Mouse (Mus musculus): ENCODE results near the gene Pdik1l. TPM values are rescaled to one million over a fixed set of nuclear protein-coding genes. Genes with fewer than 3 reads are reported as not detected.
"Not testable (repeated sequence)": the region's sequence is repeated elsewhere in the genome, so short reads cannot be mapped to it uniquely, and the experiment has no call there.

The Pdik1l gene
- total and polyA plus RNA-seq, 2 experiments from 2014 or later: 9.4 to 31.0 TPM

DNA sequence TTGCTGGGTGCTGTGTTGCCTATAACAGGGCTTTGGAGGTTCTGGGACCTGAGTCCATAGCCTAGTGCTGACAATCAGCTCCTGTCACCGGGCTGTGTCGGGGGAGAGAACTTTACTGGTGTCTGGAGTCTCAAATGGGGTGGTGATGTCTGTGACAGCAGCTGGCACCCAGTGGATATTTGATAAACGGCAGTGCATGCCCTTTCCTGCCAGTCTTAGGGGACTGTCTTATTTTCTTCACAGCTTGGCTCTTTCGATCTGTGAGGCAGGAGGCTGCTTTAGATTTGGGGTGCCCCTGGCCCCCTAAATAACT lies 11.8 kb upstream of the Pdik1l start:
- Histone ChIP-seq H3K4me1 (ENCODE audit: control insufficient read depth, insufficient read depth) (peaks cover 9% of the 10 kb centered on the region), H3K4me2 (ENCODE audit: low read depth, low read length) (peak overlapping the region; percentile 35), H3K36me3 (replicated peaks; ENCODE audit: control insufficient read depth, insufficient read depth, low read length) (no peaks in the 10 kb centered on the region), H3K27me3 (ENCODE audit: control insufficient read depth, insufficient read depth, low read length) (no peaks in the 10 kb centered on the region), H3K27ac (ENCODE audit: low read depth) (peak overlapping the region; percentile 94), H3K9me3 (replicated peaks; ENCODE audit: control insufficient read depth, low read length) (no peaks in the 10 kb centered on the region), H3K4me3 (ENCODE audit: low read depth, low read length) (no peak overlapping the region), H3K9ac (replicated peaks; ENCODE audit: low read depth, low read length) (0 out of 2 replicates have a peak overlapping the region, but pooled peaks have one; percentile 12)
- WGBS: 20% methylated on average over 4 of the region's 4 CpGs
- ATAC-seq (ENCODE audit: insufficient read depth, low read depth): peak; percentile 70
- peak; percentile 81 for DNase-seq (ENCODE audit: low spot score)
- TF ChIP-seq CTCF (IDR thresholded peaks at IDR 0.05; ENCODE audit: low read depth): no peak
- peak; percentile 47; the same call in 1 of the 2 replicates for TF ChIP-seq EP300 (IDR thresholded peaks at IDR 0.05; ENCODE audit: low read depth)

DNA sequence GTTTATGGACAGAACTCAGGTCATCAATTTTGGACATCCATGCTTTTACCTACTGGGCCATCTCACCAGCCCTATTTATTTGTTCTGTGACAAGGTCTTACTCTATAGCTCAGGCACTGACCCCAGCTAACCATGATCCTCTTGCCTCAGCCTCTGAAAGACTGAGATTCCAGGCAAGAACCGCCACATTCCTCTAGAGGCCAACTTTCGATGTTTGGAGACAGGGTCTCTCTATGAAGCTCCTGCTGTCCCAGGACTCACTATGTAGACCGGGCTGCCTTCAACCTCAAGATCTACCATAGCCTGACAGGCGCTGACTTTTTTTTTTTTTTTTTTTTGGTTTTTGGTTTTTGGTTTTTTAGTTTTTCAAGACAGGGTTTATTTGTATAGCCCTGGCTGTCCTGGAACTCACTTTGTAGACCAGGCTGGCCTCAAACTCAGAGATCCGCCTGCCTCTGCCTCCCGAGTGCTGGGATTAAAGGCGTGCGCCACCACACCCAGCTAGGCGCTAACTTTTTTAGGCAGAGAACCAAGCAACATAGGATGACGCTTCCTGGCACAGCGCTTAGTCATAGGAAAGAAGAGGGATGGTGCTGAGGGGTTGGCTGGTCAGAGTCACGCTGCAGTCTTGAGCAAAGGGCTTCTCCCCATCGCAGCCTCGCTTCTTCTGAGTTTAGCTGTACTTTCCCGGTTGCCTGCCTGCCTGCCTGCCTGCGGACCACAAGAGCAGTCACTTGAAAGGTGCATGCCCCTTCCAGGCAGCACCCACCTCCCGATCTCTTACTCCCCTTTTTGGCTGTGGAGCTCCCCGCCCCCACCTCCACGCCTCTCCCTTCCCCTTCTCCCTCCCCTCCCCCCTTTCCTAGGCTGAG lies 11.2 kb upstream of the Pdik1l start:
- no peak overlapping the region for H3K4me3 ChIP-seq (ENCODE audit: low read depth, low read length)
- H3K9me3 ChIP-seq (replicated peaks; ENCODE audit: control insufficient read depth, low read length): no peaks in the 10 kb centered on the region
- H3K27ac ChIP-seq (ENCODE audit: low read depth): peak overlapping the region; percentile 94
- peaks cover 14% of the 10 kb centered on the region for H3K4me1 ChIP-seq (ENCODE audit: control insufficient read depth, insufficient read depth)
- peak overlapping the region; percentile 35 for H3K4me2 ChIP-seq (ENCODE audit: low read depth, low read length)
- WGBS: 58% methylated on average over 19 of the region's 19 CpGs
- no peaks in the 10 kb centered on the region for H3K27me3 ChIP-seq (ENCODE audit: control insufficient read depth, insufficient read depth, low read length)
- no peak overlapping the region for H3K9ac ChIP-seq (replicated peaks; ENCODE audit: low read depth, low read length)
- DNase-seq (ENCODE audit: low spot score) (peak; percentile 17), ATAC-seq (ENCODE audit: insufficient read depth, low read depth) (peak; percentile 5; the same call in 1 of the 2 replicates)
- H3K36me3 ChIP-seq (replicated peaks; ENCODE audit: control insufficient read depth, insufficient read depth, low read length): no peaks in the 10 kb centered on the region
- TF ChIP-seq EP300 (IDR thresholded peaks at IDR 0.05; ENCODE audit: low read depth) (no peak), CTCF (IDR thresholded peaks at IDR 0.05; ENCODE audit: low read depth) (no peak)

DNA sequence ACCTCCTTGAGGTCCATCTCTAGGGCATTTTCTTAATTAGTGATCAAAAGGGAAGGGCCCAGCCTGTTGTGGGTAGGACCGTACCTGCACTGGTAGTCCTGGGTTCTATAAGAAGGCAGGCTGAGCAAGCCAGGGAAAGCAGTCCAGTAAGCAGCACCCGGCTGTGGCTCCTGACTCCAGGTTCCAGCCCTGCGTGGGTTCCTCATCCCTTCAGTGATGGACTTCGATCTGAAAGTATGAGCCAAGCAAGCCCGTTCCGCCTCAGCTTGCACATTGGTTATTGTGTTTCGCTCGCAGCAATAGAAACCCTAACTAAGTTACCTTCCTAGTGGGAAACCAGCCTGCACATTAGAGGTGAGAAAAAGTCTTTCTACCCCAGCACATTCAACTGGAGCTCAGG lies 9.7 kb upstream of the Pdik1l start:
- H3K9ac ChIP-seq (replicated peaks; ENCODE audit: low read depth, low read length): no peak overlapping the region
- peaks cover 21% of the 10 kb centered on the region for H3K4me1 ChIP-seq (ENCODE audit: control insufficient read depth, insufficient read depth)
- no peak overlapping the region for H3K4me2 ChIP-seq (ENCODE audit: low read depth, low read length)
- TF ChIP-seq CTCF (IDR thresholded peaks at IDR 0.05; ENCODE audit: low read depth): no peak
- no peak for TF ChIP-seq EP300 (IDR thresholded peaks at IDR 0.05; ENCODE audit: low read depth)
- ATAC-seq (ENCODE audit: insufficient read depth, low read depth) (no peak), DNase-seq (ENCODE audit: low spot score) (no peak)
- no peak overlapping the region for H3K4me3 ChIP-seq (ENCODE audit: low read depth, low read length)
- no peaks in the 10 kb centered on the region for H3K9me3 ChIP-seq (replicated peaks; ENCODE audit: control insufficient read depth, low read length)
- H3K27ac ChIP-seq (ENCODE audit: low read depth): no peak overlapping the region
- WGBS: 95% methylated on average over 8 of the region's 8 CpGs
- H3K27me3 ChIP-seq (ENCODE audit: control insufficient read depth, insufficient read depth, low read length): no peaks in the 10 kb centered on the region
- H3K36me3 ChIP-seq (replicated peaks; ENCODE audit: control insufficient read depth, insufficient read depth, low read length): no peaks in the 10 kb centered on the region

DNA sequence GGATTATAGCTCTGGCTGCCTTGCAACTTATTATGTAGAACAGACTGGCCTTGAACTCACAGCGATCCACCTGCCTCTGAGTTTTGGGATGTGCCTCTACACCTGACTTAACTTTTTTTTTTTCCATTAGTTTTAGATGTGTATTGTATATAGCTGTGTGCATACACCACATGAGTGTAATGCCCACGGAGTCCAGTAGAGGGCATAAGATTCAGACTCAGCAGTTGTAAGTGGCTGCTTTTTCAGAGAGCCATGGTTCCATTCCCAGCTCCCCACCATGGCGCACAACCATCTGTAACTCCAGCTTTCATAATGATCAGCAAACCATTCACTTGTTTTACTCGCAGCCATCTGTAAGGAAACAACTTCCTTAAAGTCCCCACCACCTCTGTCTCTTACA lies 8.8 kb upstream of the Pdik1l start:
- no peak for TF ChIP-seq EP300 (IDR thresholded peaks at IDR 0.05; ENCODE audit: low read depth)
- no peak for TF ChIP-seq CTCF (IDR thresholded peaks at IDR 0.05; ENCODE audit: low read depth)
- Histone ChIP-seq H3K9me3 (replicated peaks; ENCODE audit: control insufficient read depth, low read length) (no peaks in the 10 kb centered on the region), H3K9ac (replicated peaks; ENCODE audit: low read depth, low read length) (no peak overlapping the region), H3K27ac (ENCODE audit: low read depth) (no peak overlapping the region), H3K4me1 (ENCODE audit: control insufficient read depth, insufficient read depth) (peaks cover 18% of the 10 kb centered on the region), H3K27me3 (ENCODE audit: control insufficient read depth, insufficient read depth, low read length) (no peaks in the 10 kb centered on the region), H3K36me3 (replicated peaks; ENCODE audit: control insufficient read depth, insufficient read depth, low read length) (no peaks in the 10 kb centered on the region), H3K4me2 (ENCODE audit: low read depth, low read length) (no peak overlapping the region), H3K4me3 (ENCODE audit: low read depth, low read length) (no peak overlapping the region)
- 99% methylated on average over 4 of the region's 4 CpGs for WGBS
- ATAC-seq (ENCODE audit: insufficient read depth, low read depth): no peak
- DNase-seq (ENCODE audit: low spot score): no peak

DNA sequence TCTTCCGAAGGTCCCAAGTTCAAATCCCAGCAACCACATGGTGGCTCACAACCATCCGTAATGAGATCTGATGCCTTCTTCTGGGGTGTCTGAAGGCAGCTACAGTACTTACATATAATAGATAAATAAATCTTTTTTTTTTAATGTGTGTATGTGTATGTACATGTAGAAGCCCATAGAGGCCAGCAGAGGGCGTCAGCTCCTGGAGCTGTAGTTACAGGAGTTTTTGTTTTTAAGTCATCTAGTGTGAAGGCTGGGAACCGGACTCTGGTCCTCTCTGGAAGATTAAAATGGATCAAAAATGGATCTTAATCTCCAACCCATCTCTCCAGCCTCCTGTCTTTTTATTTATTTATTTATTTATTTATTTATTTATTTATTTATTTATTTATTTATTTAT lies 8.4 kb upstream of the Pdik1l start:
- ATAC-seq (ENCODE audit: insufficient read depth, low read depth); H3K4me2 ChIP-seq (ENCODE audit: low read depth, low read length); H3K27me3 ChIP-seq (ENCODE audit: control insufficient read depth, insufficient read depth, low read length); H3K27ac ChIP-seq (ENCODE audit: low read depth); H3K9ac ChIP-seq (replicated peaks; ENCODE audit: low read depth, low read length); DNase-seq (ENCODE audit: low spot score); H3K36me3 ChIP-seq (replicated peaks; ENCODE audit: control insufficient read depth, insufficient read depth, low read length); H3K4me3 ChIP-seq (ENCODE audit: low read depth, low read length); H3K9me3 ChIP-seq (replicated peaks; ENCODE audit: control insufficient read depth, low read length): not testable (repeated sequence)
- H3K4me1 ChIP-seq (ENCODE audit: control insufficient read depth, insufficient read depth): peaks cover 18% of the 10 kb centered on the region
- 85% methylated on average over 4 of the region's 4 CpGs for WGBS

All from heart, postnatal 0 days (tissue).